Mouse (Mus musculus) liver (tissue): ENCODE results near the gene Gper1.

Source experiments
- DNase-seq: peaks from one replicate; pipeline ENCODE4 v3.0.0-alpha.2; 2020; ENCODE audit warnings: mixed read lengths

Gper1 gene

GRCm38 (mm10) chr5:139423026-139423865 lies at the start of gene Gper1:
Gene Gper1 (plus strand): TSS chr5:139423151.
- no peak for DNase-seq

- DNase-seq = no peak
These were observed 49.0 kb upstream of the Gper1 start for GRCm38 (mm10) chr5:139373889-139374444.

- DNase-seq = no peak
These were observed 48.1 kb upstream of the Gper1 start for GRCm38 (mm10) chr5:139374841-139375240.

- peak; percentile 71 for DNase-seq
These were observed 45.3 kb upstream of the Gper1 start, which contains the start of gene Gpr146 for GRCm38 (mm10) chr5:139377468-139378270. Gene Gpr146 (plus strand): TSS chr5:139377697.

GRCm38 (mm10) chr5:139378271-139378556 lies 44.7 kb upstream of the Gper1 start:
- no peak for DNase-seq

- DNase-seq = peak; percentile 62
These were observed 43.8 kb upstream of the Gper1 start for GRCm38 (mm10) chr5:139378986-139379629.

GRCm38 (mm10) chr5:139379771-139380384 lies 43.1 kb upstream of the Gper1 start:
- DNase-seq = no peak

- DNase-seq = peak; percentile 99
These were observed 42.3 kb upstream of the Gper1 start for GRCm38 (mm10) chr5:139380385-139381248.

GRCm38 (mm10) chr5:139381586-139382513 lies 41.1 kb upstream of the Gper1 start:
- peak; percentile 89 for DNase-seq

GRCm38 (mm10) chr5:139382760-139383159 lies 40.2 kb upstream of the Gper1 start:
- peak; percentile 88 for DNase-seq

- no peak for DNase-seq
These were observed 39.7 kb upstream of the Gper1 start for GRCm38 (mm10) chr5:139383234-139383633.

GRCm38 (mm10) chr5:139384531-139384930 lies 38.4 kb upstream of the Gper1 start:
- DNase-seq = peak; percentile 59

GRCm38 (mm10) chr5:139386047-139386446 lies 36.9 kb upstream of the Gper1 start:
- DNase-seq = no peak

GRCm38 (mm10) chr5:139387329-139388194 lies 35.4 kb upstream of the Gper1 start:
- peak; percentile 64 for DNase-seq

- DNase-seq = no peak
These were observed 34.8 kb upstream of the Gper1 start for GRCm38 (mm10) chr5:139388195-139388570.

- DNase-seq = peak; percentile 84
These were observed 34.0 kb upstream of the Gper1 start for GRCm38 (mm10) chr5:139388694-139389675.

GRCm38 (mm10) chr5:139389676-139390061 lies 33.3 kb upstream of the Gper1 start:
- peak; percentile 93 for DNase-seq
